Mouse (Mus musculus): ENCODE results near the gene Dcaf17. TPM values are rescaled to one million over a fixed set of nuclear protein-coding genes. Genes with fewer than 3 reads are reported as not detected.
A peak's percentile ranks its signal among the peaks of the same experiment; 100 is the strongest.

The Dcaf17 gene
- 10 to 100 TPM; 13.9 to 16.5 TPM for total RNA-seq (2021)
- long read RNA-seq, experiment 1, full-length matches to known transcripts: 2 of 15 reads
- long read RNA-seq, experiment 1, partial matches to known transcripts: 0 of 15 reads
- long read RNA-seq, experiment 1, other reads (novel, unspliced or antisense): 13 of 15 reads
- long read RNA-seq, experiment 2, full-length matches to known transcripts: 4 of 19 reads
- long read RNA-seq, experiment 2, partial matches to known transcripts: 1 of 19 reads
- long read RNA-seq, experiment 2, other reads (novel, unspliced or antisense): 14 of 19 reads

DNA sequence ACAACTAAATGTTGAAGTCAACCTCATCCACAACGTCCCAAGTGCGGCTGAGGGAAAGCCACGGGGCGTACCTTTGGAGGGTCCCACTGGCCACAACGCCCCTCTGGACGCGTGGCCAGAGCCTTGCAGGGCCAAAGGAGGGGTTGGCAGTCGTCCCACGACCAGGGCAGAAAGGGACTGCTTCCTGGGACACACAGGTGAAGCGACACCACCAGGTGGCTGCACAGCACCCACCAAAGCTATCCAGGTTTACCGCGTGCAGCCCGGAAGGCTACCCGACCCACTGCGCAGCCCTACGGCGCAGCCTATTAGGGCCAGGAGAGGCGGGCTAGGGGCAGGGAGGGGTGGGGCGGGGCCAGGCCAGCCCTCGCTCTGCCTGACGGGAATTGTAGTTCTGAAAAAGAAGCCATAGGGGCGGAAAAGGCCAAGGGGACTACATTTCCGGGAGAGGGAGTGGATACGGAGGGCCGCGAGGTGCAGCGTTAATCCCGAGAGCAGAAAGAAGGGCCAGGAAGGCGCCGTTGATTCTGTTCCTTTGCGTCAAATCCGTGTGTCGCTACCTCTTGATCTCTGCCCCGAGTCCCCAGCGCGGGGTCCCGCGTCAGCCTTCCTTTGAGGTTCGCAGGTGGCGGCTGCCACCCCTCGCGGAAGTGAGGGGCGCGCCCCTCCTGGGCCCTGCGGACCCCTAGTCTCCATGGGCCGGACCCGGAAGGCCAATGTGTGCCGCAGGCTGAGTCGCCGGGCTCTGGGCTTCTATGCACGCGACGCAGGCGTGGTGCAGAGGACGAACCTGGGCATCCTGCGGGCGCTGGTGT is at the start of gene Dcaf17, which contains the start of gene Mettl8:
Dcaf17 (plus strand) TSS at position 29 of the 815 bp plus-strand sequence.
Mettl8 (minus strand) TSS at position 284 of the 815 bp plus-strand sequence.
- Histone ChIP-seq H3K27ac (peak within 1 kb of the TSS; percentile 95), H3K4me3 (peak within 1 kb of the TSS; percentile 95)
- DNase-seq (ENCODE audit: extremely low spot score in 1 of 2, low spot score in 2 of 2): peak; percentile 88 to 89
- intact Hi-C loops (cut with DNase I): no loop called here
- TF ChIP-seq CTCF (IDR thresholded peaks at IDR 0.05): peak; percentile 30

DNA sequence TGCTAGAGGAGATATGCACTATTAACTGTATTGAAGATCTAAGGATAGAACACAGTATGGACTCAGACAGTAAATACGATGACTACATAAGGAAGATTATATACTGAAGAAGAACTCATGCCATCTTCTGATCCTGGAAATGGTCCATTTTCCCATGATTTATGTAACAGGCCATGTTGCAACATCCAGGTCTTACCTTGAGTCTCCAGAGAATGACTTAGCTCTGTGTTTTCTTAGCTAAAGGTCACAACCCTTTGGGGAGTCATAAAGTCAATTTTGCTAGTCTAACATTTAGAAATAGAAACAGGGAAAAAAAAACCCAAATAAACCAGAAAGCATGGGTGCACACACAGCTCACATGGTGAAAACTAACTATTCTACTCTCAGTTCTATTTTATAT is 43.3 kb upstream of the Dcaf17 start:
- Histone ChIP-seq H3K27ac (no peak overlapping the region), H3K4me3 (no peak overlapping the region)
- no peak for DNase-seq (ENCODE audit: extremely low spot score in 1 of 2, low spot score in 2 of 2)
- intact Hi-C loops (cut with DNase I): no loop called here
- TF ChIP-seq CTCF (IDR thresholded peaks at IDR 0.05): no peak

GRCm38 (mm10) chr2:71013521-71013920 is 41.6 kb upstream of the Dcaf17 start:
- no peak overlapping the region for H3K27ac ChIP-seq
- TF ChIP-seq CTCF (IDR thresholded peaks at IDR 0.05): no peak
- intact Hi-C loops (cut with DNase I): no loop called here
- no peak for DNase-seq (ENCODE audit: extremely low spot score in 1 of 2, low spot score in 2 of 2)
- no peak overlapping the region for H3K4me3 ChIP-seq

DNA sequence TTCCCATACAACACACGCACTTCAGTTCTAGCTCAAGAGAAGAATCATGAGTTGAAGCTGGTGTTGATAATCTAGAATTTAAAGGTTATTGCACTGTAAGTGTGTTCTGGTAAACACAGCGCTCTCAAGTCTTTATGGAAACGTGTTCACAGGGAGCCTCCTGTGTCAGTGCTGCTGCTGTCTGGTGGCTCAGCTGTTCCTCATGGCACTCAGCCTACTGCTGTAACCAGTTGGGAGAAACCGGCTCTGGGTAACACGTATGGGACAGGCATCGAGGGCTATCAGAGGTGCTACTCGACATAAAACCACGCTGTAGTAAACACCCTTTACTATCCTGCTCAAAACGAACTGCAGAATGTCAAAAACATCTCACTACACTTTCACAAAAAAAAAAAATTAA is 35.9 kb upstream of the Dcaf17 start:
- intact Hi-C loops (cut with DNase I): no loop called here
- no peak for TF ChIP-seq CTCF (IDR thresholded peaks at IDR 0.05)
- no peak for DNase-seq (ENCODE audit: extremely low spot score in 1 of 2, low spot score in 2 of 2)
- Histone ChIP-seq H3K27ac (peak overlapping the region; percentile 64), H3K4me3 (no peak overlapping the region)

- Histone ChIP-seq H3K27ac (peak overlapping the region; percentile 64), H3K4me3 (no peak overlapping the region)
- DNase-seq (ENCODE audit: extremely low spot score in 1 of 2, low spot score in 2 of 2): no peak
- TF ChIP-seq CTCF (IDR thresholded peaks at IDR 0.05): no peak
- intact Hi-C loops (cut with DNase I): no loop called here
Observed at GRCm38 (mm10) chr2:71019704-71020375, 35.3 kb upstream of the Dcaf17 start.

DNA sequence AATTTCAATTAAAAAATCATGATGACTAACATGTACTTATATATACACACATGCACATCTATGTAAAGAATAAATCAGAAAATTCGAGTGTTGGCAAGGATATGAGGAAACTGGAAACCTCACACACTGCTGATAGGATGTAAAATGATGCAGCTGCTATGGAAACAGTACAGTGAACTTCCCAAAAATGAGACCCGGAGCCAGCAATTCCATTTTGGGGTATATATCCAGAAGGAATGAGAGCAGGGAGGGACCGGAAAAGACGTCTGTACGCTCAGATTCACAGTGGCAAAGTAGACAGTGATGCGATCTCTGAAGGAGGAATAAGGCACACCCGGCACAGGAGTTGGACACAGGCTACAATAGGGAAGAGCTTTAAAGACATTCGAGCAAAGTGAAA is 34.5 kb upstream of the Dcaf17 start:
- intact Hi-C loops (cut with DNase I): no loop called here
- no peak for TF ChIP-seq CTCF (IDR thresholded peaks at IDR 0.05)
- DNase-seq (ENCODE audit: extremely low spot score in 1 of 2, low spot score in 2 of 2): no peak
- Histone ChIP-seq H3K27ac (peak overlapping the region; percentile 38), H3K4me3 (no peak overlapping the region)

- intact Hi-C loops (cut with DNase I): no loop called here
- H3K27ac ChIP-seq: no peak overlapping the region
- no peak for DNase-seq (ENCODE audit: extremely low spot score in 1 of 2, low spot score in 2 of 2)
- no peak overlapping the region for H3K4me3 ChIP-seq
- TF ChIP-seq CTCF (IDR thresholded peaks at IDR 0.05): no peak
Observed at GRCm38 (mm10) chr2:71022991-71023390, 32.1 kb upstream of the Dcaf17 start.

- Histone ChIP-seq H3K4me3 (no peak overlapping the region), H3K27ac (no peak overlapping the region)
- no peak for DNase-seq (ENCODE audit: extremely low spot score in 1 of 2, low spot score in 2 of 2)
- TF ChIP-seq CTCF (IDR thresholded peaks at IDR 0.05): no peak
- intact Hi-C loops (cut with DNase I): no loop called here
Observed at GRCm38 (mm10) chr2:71023986-71024385, 31.1 kb upstream of the Dcaf17 start.

- intact Hi-C loops (cut with DNase I): no loop called here
- no peak for TF ChIP-seq CTCF (IDR thresholded peaks at IDR 0.05)
Observed at GRCm38 (mm10) chr2:71025576-71026315, 29.4 kb upstream of the Dcaf17 start.

DNA sequence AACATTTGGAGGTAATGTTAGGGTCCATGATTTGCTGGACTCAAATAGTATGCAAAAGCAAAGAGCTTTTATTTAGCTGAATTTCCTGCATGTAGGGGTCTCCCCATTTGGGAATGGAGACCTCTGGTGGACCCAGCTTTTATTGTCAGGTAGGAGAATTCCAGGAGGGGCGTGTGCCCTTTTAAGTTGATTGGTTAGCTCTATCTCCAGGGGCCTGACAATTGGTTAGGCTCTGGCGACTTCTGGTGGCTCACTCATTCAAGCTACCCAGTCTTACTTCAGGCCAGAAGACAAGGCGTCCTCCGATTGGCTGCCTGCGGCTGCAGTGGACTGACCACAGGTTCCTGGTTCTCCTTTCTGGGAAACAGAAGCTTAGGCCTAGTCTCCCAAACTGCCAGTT is 28.3 kb upstream of the Dcaf17 start:
- no peak overlapping the region for H3K4me3 ChIP-seq
- no peak for DNase-seq (ENCODE audit: extremely low spot score in 1 of 2, low spot score in 2 of 2)
- TF ChIP-seq CTCF (IDR thresholded peaks at IDR 0.05): peak; percentile 8
- no peak overlapping the region for H3K27ac ChIP-seq
- intact Hi-C loops (cut with DNase I): no loop called here

More at GRCm38 (mm10) chr2:71025576-71026315, 29.4 kb upstream of the Dcaf17 start:
- no peak for DNase-seq (ENCODE audit: extremely low spot score in 1 of 2, low spot score in 2 of 2)
- H3K27ac ChIP-seq: no peak overlapping the region
- H3K4me3 ChIP-seq: no peak overlapping the region

DNA sequence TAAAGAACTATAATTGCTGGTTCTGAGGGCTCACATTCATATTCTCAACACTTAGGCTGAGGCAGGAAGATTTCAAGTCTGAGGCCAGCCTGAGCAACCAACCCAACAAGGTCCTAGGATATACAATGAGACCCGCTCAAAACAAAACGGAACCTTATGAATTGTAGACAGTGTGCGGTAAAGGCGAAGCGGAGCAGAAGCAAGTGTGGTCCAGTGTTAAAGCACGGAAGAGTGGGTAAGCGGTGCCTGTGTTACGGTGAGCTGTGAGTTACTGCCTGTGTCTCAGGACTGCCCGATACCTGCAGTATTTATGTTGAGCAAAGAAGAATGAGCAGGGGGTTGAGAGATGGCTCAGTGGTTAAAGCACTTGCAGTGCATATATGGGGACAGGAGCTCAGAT is 27.5 kb upstream of the Dcaf17 start:
- no peak for DNase-seq (ENCODE audit: extremely low spot score in 1 of 2, low spot score in 2 of 2)
- intact Hi-C loops (cut with DNase I): no loop called here
- no peak overlapping the region for H3K4me3 ChIP-seq
- TF ChIP-seq CTCF (IDR thresholded peaks at IDR 0.05): no peak
- no peak overlapping the region for H3K27ac ChIP-seq

All from left cerebral cortex, adult 2 months (tissue).